Mouse (Mus musculus) thymus, postnatal 4 days (tissue): ENCODE data around the gene Nsa2.

ENCODE experiments used
- DNase-seq: peaks from one replicate; pipeline ENCODE4 v3.0.0; 2021

Nsa2 gene

GRCm38 (mm10) chr13:97086316-97086715, 51.4 kb downstream of the Nsa2 start:
- DNase-seq = no peak

GRCm38 (mm10) chr13:97082432-97082831, 55.3 kb downstream of the Nsa2 start:
- DNase-seq = no peak

GRCm38 (mm10) chr13:97080615-97081014, 57.1 kb downstream of the Nsa2 start:
- DNase-seq = no peak

GRCm38 (mm10) chr13:97080201-97080600, 57.5 kb downstream of the Nsa2 start:
- no peak for DNase-seq
